In the genomic region with DNA sequence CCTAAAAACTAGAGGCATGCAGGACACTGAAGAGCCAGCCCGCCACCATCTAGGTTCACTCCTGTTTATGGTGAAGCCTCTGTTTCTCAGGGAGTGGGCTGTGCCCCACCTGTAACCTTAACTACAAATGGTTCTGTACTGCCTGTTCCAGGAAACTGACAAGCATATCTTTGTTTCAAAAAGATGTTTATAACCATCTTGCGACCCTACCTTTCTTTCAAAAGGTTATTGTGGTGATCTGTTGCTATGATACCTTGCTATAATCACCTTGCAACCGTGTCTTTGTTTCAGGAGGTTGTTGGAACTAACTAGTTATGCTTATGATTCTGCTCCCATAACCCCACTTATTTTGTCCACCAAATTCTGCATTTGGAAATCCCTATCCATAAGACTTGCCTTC, we compare ENCODE assay signal across 20 mouse cellular contexts. TPM values are rescaled to one million over a fixed set of nuclear protein-coding genes. Genes with fewer than 3 reads are reported as not detected.
"Had no signal": no experiment of that assay in that cellular context is flagged by ENCODE, and none has a peak within 500 bp of the region (broad histone marks: within the 10 kb centered on the region; RNA-seq: fewer than 3 reads in every experiment).

No protein-coding gene starts in this region.

- DNase-seq: retina, postnatal 1 day; right cerebral cortex, adult 18-20 months; right cerebral cortex, postnatal 14 days; right cerebral cortex, postnatal 25 days; right cerebral cortex, postnatal 4 days; spleen, adult 18-20 months; thymus, adult 18-20 months; thymus, adult 2 months; thymus, postnatal 14 days; thymus, postnatal 25 days; thymus, postnatal 36 days had no signal

- H3K4me1 ChIP-seq: stomach, embryonic 15.5 days had no signal

- H3K27ac ChIP-seq: neural tube, embryonic 12.5 days; neural tube, embryonic 13.5 days; neural tube, embryonic 15.5 days; stomach, embryonic 15.5 days; stomach, postnatal 0 days had no signal

- H3K9me3 ChIP-seq: neural tube, embryonic 12.5 days; neural tube, embryonic 13.5 days; neural tube, embryonic 15.5 days; stomach, embryonic 15.5 days had no signal

- H3K27me3 ChIP-seq: neural tube, embryonic 12.5 days; neural tube, embryonic 13.5 days; neural tube, embryonic 15.5 days; stomach, embryonic 15.5 days had no signal

- H3K4me2 ChIP-seq: neural tube, embryonic 12.5 days; neural tube, embryonic 13.5 days; neural tube, embryonic 15.5 days; stomach, embryonic 15.5 days had no signal

- H3K4me3 ChIP-seq: neural tube, embryonic 12.5 days; neural tube, embryonic 13.5 days; neural tube, embryonic 15.5 days; stomach, embryonic 15.5 days had no signal

- H3K9ac ChIP-seq: neural tube, embryonic 12.5 days; neural tube, embryonic 13.5 days; neural tube, embryonic 15.5 days; stomach, embryonic 15.5 days had no signal

- H3K36me3 ChIP-seq: neural tube, embryonic 12.5 days; neural tube, embryonic 13.5 days; neural tube, embryonic 15.5 days; stomach, embryonic 15.5 days had no signal

RNA-seq across cellular contexts. Expression of a gene that starts 59.8 kb away (rescaled TPM):
- polyA plus RNA-seq: neural tube, embryonic 12.5 days; neural tube, embryonic 13.5 days; neural tube, embryonic 14.5 days; neural tube, embryonic 15.5 days; stomach, embryonic 14.5 days; stomach, embryonic 15.5 days; stomach, embryonic 16.5 days; stomach, postnatal 0 days; testis, adult 2 months had no signal
